13 mouse cellular contexts compared by ENCODE assay signal in genomic region chr3:121340321-121340761, GRCm38 (mm10). TPM values are rescaled to one million over a fixed set of nuclear protein-coding genes. Genes with fewer than 3 reads are reported as not detected.
A peak's percentile ranks its signal among the peaks of the same experiment; 100 is the strongest.
DNase-seq lines count a peak whose midpoint lies in the region; ATAC-seq and TF ChIP-seq lines count a peak whose summit lies in the region.
"Had no signal": no experiment of that assay in that cellular context is flagged by ENCODE, and none has a peak within 500 bp of the region (broad histone marks: within the 10 kb centered on the region; RNA-seq: fewer than 3 reads in every experiment).

No protein-coding gene starts in this region.

- H3K4me3 ChIP-seq in heart, adult 2 months = no peak overlapping the region
- H3K4me3 ChIP-seq in heart, embryonic 13.5 days = no peak overlapping the region
- no peak overlapping the region for H3K4me3 ChIP-seq in limb, embryonic 13.5 days
- H3K4me3 ChIP-seq: forebrain, embryonic 10.5 days; megakaryocyte, embryonic 14.5 days had no signal

- H3K9me3 ChIP-seq in heart, embryonic 13.5 days = no peaks in the 10 kb centered on the region
- H3K9me3 ChIP-seq in limb, embryonic 13.5 days = no peaks in the 10 kb centered on the region
- H3K9me3 ChIP-seq: forebrain, embryonic 10.5 days; megakaryocyte, embryonic 14.5 days had no signal

- intact Hi-C loops in heart, adult 2 months (cut with DNase I) = no loop called here
- intact Hi-C loops in heart, postnatal 14 days (cut with DNase I) = no loop called here

- TF ChIP-seq EP300 in heart, adult 2 months (IDR thresholded peaks at IDR 0.05; ENCODE audit: insufficient read depth, low read depth, low read length) = no peak

- H3K79me2 ChIP-seq in heart, adult 2 months (replicated peaks; ENCODE audit: control insufficient read depth, insufficient read depth, low read length) = no peaks in the 10 kb centered on the region

- no peak for TF ChIP-seq CTCF in heart, adult 2 months (IDR thresholded peaks at IDR 0.05)

- no peaks in the 10 kb centered on the region for H3K27me3 ChIP-seq in heart, adult 2 months (ENCODE audit: control insufficient read depth, insufficient read depth, low read length)
- H3K27me3 ChIP-seq in heart, embryonic 13.5 days (replicated peaks) = no peaks in the 10 kb centered on the region
- no peaks in the 10 kb centered on the region for H3K27me3 ChIP-seq in limb, embryonic 13.5 days
- H3K27me3 ChIP-seq: megakaryocyte, embryonic 14.5 days had no signal

- peaks cover 8% of the 10 kb centered on the region for H3K4me1 ChIP-seq in heart, adult 2 months (ENCODE audit: control insufficient read depth, insufficient read depth, low read length)
- peaks cover 41% of the 10 kb centered on the region for H3K4me1 ChIP-seq in heart, embryonic 13.5 days
- H3K4me1 ChIP-seq in limb, embryonic 13.5 days = peaks cover 32% of the 10 kb centered on the region

- 13% methylated on average over 7 of the region's 7 CpGs for WGBS in heart, adult 2 months
- WGBS in heart, embryonic 13.5 days = 18% methylated on average over 7 of the region's 7 CpGs
- WGBS in limb, embryonic 13.5 days = 45% methylated on average over 7 of the region's 7 CpGs

- H3K27ac ChIP-seq in heart, adult 2 months = peak overlapping the region; percentile 49
- H3K27ac ChIP-seq in heart, embryonic 13.5 days (replicated peaks) = peak overlapping the region; percentile 48
- peak overlapping the region; percentile 16; the same call in 1 of the 2 replicates for H3K27ac ChIP-seq in limb, embryonic 13.5 days
- H3K27ac ChIP-seq: forebrain, embryonic 10.5 days had no signal

- no peak overlapping the region for H3K4me2 ChIP-seq in heart, embryonic 13.5 days
- no peak overlapping the region for H3K4me2 ChIP-seq in limb, embryonic 13.5 days (replicated peaks)

- H3K36me3 ChIP-seq in heart, adult 2 months (ENCODE audit: control insufficient read depth, insufficient read depth, low read length) = peaks cover 6% of the 10 kb centered on the region
- no peaks in the 10 kb centered on the region for H3K36me3 ChIP-seq in heart, embryonic 13.5 days
- H3K36me3 ChIP-seq in limb, embryonic 13.5 days = no peaks in the 10 kb centered on the region

- no peak for TF ChIP-seq POLR2A in heart, adult 2 months (IDR thresholded peaks at IDR 0.05; ENCODE audit: insufficient read depth, low read depth, low read length)

- H3K9ac ChIP-seq in heart, adult 2 months (ENCODE audit: low read depth, low read length) = no peak overlapping the region
- H3K9ac ChIP-seq in heart, embryonic 13.5 days = peak overlapping the region; percentile 48; the same call in 1 of the 2 replicates
- no peak overlapping the region for H3K9ac ChIP-seq in limb, embryonic 13.5 days

- ATAC-seq in heart, embryonic 13.5 days (ENCODE audit: extremely low read depth, insufficient number of reproducible peaks, low FRiP score, low TSS enrichment) = no peak
- no peak for ATAC-seq in limb, embryonic 13.5 days (ENCODE audit: low FRiP score, low read depth)
- ATAC-seq in monocyte, adult 5-6 weeks (replicated peaks; ENCODE audit: insufficient number of reproducible peaks, low FRiP score, low TSS enrichment, poor library complexity, severe bottlenecking) = no peak

- no peak for DNase-seq in heart, adult 2 months
- no peak for DNase-seq in heart, postnatal 14 days
- DNase-seq in NIH3T3 (ENCODE audit: low read depth) = peak; percentile 69
- DNase-seq in thymus, postnatal 36 days = no peak
- DNase-seq in gastrocnemius, adult 8-10 months (ENCODE audit: low spot score in 2 of 2) = no peak
- DNase-seq: cerebellum, adult 8-10 months; layer of hippocampus, postnatal 36 days; thymus, adult 2 months had no signal

RNA-seq across cellular contexts. Expression of gene Alg14, which starts 48.8 kb away (rescaled TPM):
- total RNA-seq in heart, adult 2 months (2021) = 10 to 100 TPM in 1 of 2 experiments, 1 to 10 TPM in 1; 9.1 to 10.4 TPM
- polyA plus RNA-seq in heart, adult 2 months (2012; rRNA removed) = 12.5 and 19.9 TPM in 2 replicates
- 10 to 100 TPM; 14.4 to 15.1 TPM for total RNA-seq in heart, postnatal 14 days (2021)
- polyA plus RNA-seq in heart, embryonic 13.5 days (2015; fragmentation: Nextera tagmentation; extraction: Ambion mirVana) = 37.2 and 41.9 TPM in 2 replicates
- 37.0 and 41.6 TPM in 2 replicates for polyA plus RNA-seq in limb, embryonic 13.5 days (2015; fragmentation: Nextera tagmentation; extraction: Ambion mirVana)
- total RNA-seq in gastrocnemius, adult 8-10 months (2022) = 1 to 10 TPM; 5.2 to 9.5 (median 6.4) TPM
- 4.5 to 9.3 TPM (median 6.5 TPM) in 3 replicates for total RNA-seq in monocyte, adult 5-6 weeks (2017)

RNA-seq across cellular contexts. Expression of gene Tmem56, which starts 57.4 kb away (rescaled TPM):
- 1 to 10 TPM in 1 of 2 experiments, under 1 TPM in 1; 0.99 to 2.9 TPM for total RNA-seq in heart, adult 2 months (2021)
- polyA plus RNA-seq in heart, adult 2 months (2012; rRNA removed) = 0.68 and 2.0 TPM in 2 replicates
- 1 to 10 TPM in 1 of 2 experiments, under 1 TPM in 1; 1.00 to 1.4 TPM for total RNA-seq in heart, postnatal 14 days (2021)
- 0.79 and 1.2 TPM in 2 replicates for polyA plus RNA-seq in heart, embryonic 13.5 days (2015; fragmentation: Nextera tagmentation; extraction: Ambion mirVana)
- polyA plus RNA-seq in limb, embryonic 13.5 days (2015; fragmentation: Nextera tagmentation; extraction: Ambion mirVana) = 0.94 and 1.0 TPM in 2 replicates
- total RNA-seq in gastrocnemius, adult 8-10 months (2022) = 10 to 100 TPM; 48.9 to 78.7 (median 69.6) TPM
- 0.11 to 1.0 TPM in 2 of 3 replicates, not detected in the other for total RNA-seq in monocyte, adult 5-6 weeks (2017)

Comparison
In these comparisons a context has a peak if more than half of its experiments do, and no peak if none do; other contexts are left out.
1. RNA of gene Tmem56, which starts 57.4 kb away (total RNA-seq): 48.9 to 78.7 TPM in gastrocnemius, adult 8-10 months; 0.99 to 2.9 TPM in heart, adult 2 months, 1.00 to 1.4 TPM in heart, postnatal 14 days and 0.11 to 1.0 TPM in monocyte, adult 5-6 weeks; every median in the first group is over 10 times any median in the second.
2. Peak in every context shown above with its lines, with median percentiles within 50 percentile points of each other: H3K27ac ChIP-seq.